Mouse (Mus musculus) stomach, postnatal 0 days (tissue): Measurements from ENCODE around the gene Gm42674.

Experiments
- CTCF ChIP-seq: IDR thresholded peaks from 2 replicates; pipeline ENCODE4 v1.5.1; 2016; ENCODE audit warnings: antibody characterized with exemption, low read depth, mild to moderate bottlenecking, moderate library complexity
- EP300 ChIP-seq: optimal IDR thresholded peaks from 2 replicates; pipeline ENCODE3; 2016; ENCODE audit warnings: antibody characterized with exemption

DNA sequence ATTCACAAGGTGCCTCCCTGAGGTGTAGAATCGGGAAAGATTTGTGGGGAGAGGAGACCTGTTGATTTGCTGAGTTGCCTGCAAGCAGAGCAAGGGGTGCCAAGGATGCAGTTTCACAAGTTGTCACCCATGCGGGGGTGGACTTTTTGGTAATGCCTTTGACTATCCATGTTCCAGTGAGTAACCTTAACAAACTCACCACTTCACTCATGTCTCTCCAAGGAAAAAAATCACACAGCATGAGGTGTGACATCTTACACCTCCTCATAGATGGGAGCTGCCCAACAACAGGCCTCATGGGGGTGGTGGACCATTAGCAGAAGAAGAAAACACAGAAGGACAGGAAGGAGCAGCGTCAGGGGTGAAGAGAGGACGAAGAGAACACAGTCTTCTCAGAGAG is 19.1 kb upstream of the Gm42674 start:
- TF ChIP-seq CTCF: no peak
- TF ChIP-seq EP300: no peak
